Mouse (Mus musculus): Measurements from ENCODE around the gene Tigd4. TPM values are rescaled to one million over a fixed set of nuclear protein-coding genes. Genes with fewer than 3 reads are reported as not detected.
"Not testable (repeated sequence)": the region's sequence is repeated elsewhere in the genome, so short reads cannot be mapped to it uniquely, and the experiment has no call there.

Tigd4 gene
- total RNA-seq (2021) = under 1 TPM; 0.14 to 0.16 TPM
- long read RNA-seq = 0 reads

GRCm38 (mm10) chr3:84593274-84593673 lies at the start of gene Tigd4:
Gene Tigd4, plus strand, starts transcription at chr3:84593574.
- no peak for DNase-seq (ENCODE audit: low spot score in 2 of 2)

GRCm38 (mm10) chr3:84547177-84547576 lies 46.2 kb upstream of the Tigd4 start:
- DNase-seq (ENCODE audit: low spot score in 2 of 2) = no peak

GRCm38 (mm10) chr3:84555780-84556179 lies 37.6 kb upstream of the Tigd4 start:
- no peak for DNase-seq (ENCODE audit: low spot score in 2 of 2)

- DNase-seq (ENCODE audit: low spot score in 2 of 2) = no peak
Observed at GRCm38 (mm10) chr3:84558301-84558700, 35.1 kb upstream of the Tigd4 start.

- not testable (repeated sequence) for DNase-seq (ENCODE audit: low spot score in 2 of 2)
Observed at GRCm38 (mm10) chr3:84562911-84563310, 30.5 kb upstream of the Tigd4 start.

- DNase-seq (ENCODE audit: low spot score in 2 of 2) = no peak
Observed at GRCm38 (mm10) chr3:84563415-84563814, 30.0 kb upstream of the Tigd4 start.

- no peak for DNase-seq (ENCODE audit: low spot score in 2 of 2)
Observed at GRCm38 (mm10) chr3:84568540-84568939, 24.8 kb upstream of the Tigd4 start.

- no peak for DNase-seq (ENCODE audit: low spot score in 2 of 2)
Observed at GRCm38 (mm10) chr3:84569587-84569986, 23.8 kb upstream of the Tigd4 start.

GRCm38 (mm10) chr3:84570501-84570900 lies 22.9 kb upstream of the Tigd4 start:
- DNase-seq (ENCODE audit: low spot score in 2 of 2) = no peak

GRCm38 (mm10) chr3:84580716-84581115 lies 12.7 kb upstream of the Tigd4 start:
- no peak for DNase-seq (ENCODE audit: low spot score in 2 of 2)

GRCm38 (mm10) chr3:84581696-84582022 lies 11.7 kb upstream of the Tigd4 start:
- no peak for DNase-seq (ENCODE audit: low spot score in 2 of 2)

GRCm38 (mm10) chr3:84582023-84582912 lies 11.1 kb upstream of the Tigd4 start, which contains the start of gene Arfip1:
Gene Arfip1, minus strand, starts transcription at chr3:84582625.
- DNase-seq (ENCODE audit: low spot score in 2 of 2) = peak; percentile 94 to 95

GRCm38 (mm10) chr3:84582913-84583276 lies 10.5 kb upstream of the Tigd4 start:
- no peak for DNase-seq (ENCODE audit: low spot score in 2 of 2)

GRCm38 (mm10) chr3:84586736-84587135 lies 6.6 kb upstream of the Tigd4 start:
- DNase-seq (ENCODE audit: low spot score in 2 of 2) = no peak

GRCm38 (mm10) chr3:84594894-84595676 lies 1.7 kb downstream of the Tigd4 start:
- DNase-seq (ENCODE audit: low spot score in 2 of 2) = no peak

GRCm38 (mm10) chr3:84595677-84596234 lies 2.4 kb downstream of the Tigd4 start:
- DNase-seq (ENCODE audit: low spot score in 2 of 2) = no peak

GRCm38 (mm10) chr3:84597996-84598734 lies 4.8 kb downstream of the Tigd4 start:
- DNase-seq (ENCODE audit: low spot score in 2 of 2) = no peak

GRCm38 (mm10) chr3:84598756-84599155 lies 5.4 kb downstream of the Tigd4 start:
- no peak for DNase-seq (ENCODE audit: low spot score in 2 of 2)

GRCm38 (mm10) chr3:84601870-84602495 lies 8.6 kb downstream of the Tigd4 start:
- DNase-seq (ENCODE audit: low spot score in 2 of 2) = no peak

GRCm38 (mm10) chr3:84602759-84603158 lies 9.4 kb downstream of the Tigd4 start:
- no peak for DNase-seq (ENCODE audit: low spot score in 2 of 2)

GRCm38 (mm10) chr3:84603212-84603611 lies 9.8 kb downstream of the Tigd4 start:
- DNase-seq (ENCODE audit: low spot score in 2 of 2) = no peak

Measured in layer of hippocampus, postnatal 10 days (tissue).